Comparison of ENCODE assay signal across 8 mouse cellular contexts in the genomic region with DNA sequence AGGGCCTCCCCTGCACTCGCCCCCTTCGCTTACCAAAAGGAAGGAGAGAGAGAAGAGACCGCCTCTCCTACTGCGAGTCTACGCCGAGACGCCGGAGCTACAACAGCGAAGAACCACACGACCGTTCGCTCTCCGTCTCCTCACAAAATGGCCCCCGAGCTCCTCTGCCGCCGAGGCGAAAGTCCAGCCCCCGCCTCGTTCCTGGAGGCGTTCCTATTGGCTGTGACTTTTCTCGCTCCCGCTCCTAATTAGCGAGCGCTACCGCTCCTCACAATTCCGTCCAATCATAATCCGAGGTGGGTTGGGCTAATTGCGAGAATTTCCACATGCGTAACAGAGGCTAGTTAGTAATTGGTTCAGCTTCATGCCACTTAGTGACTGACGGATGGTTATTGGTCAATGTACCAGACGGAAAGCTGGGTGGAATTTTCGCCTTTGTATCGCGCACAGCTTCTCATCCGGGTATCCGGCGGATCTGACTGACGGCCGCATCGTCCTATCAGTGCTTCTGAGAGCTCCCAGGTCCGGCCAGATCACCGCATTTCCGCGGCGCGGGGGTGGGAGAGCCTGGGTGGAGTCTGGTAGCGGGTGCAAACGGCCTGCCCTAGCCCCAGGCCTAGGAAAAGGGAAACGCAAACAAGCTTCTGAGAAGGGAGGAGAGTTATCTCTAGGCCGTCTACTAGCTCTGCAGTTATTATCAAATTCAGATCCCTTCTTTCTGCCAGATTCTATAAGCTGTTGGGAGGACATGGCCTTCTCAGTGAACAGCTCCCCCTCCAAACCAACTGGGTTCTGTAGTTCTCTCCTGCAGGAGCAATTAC. TPM values are rescaled to one million over a fixed set of nuclear protein-coding genes. Genes with fewer than 3 reads are reported as not detected.
DNase-seq lines count a peak whose midpoint lies in the region; ATAC-seq and TF ChIP-seq lines count a peak whose summit lies in the region.

A gene (minus strand): TSS at position 173 of the 821 bp plus-strand sequence.

- peaks cover 38% of the 10 kb centered on the region for H3K79me2 ChIP-seq in MEL (ENCODE audit: control insufficient read depth, insufficient read depth, low read length, poor library complexity)

- peak; percentile 63 to 89 for TF ChIP-seq POLR2A in MEL (IDR thresholded peaks at IDR 0.05; ENCODE audit: control insufficient read depth in 1 of 2, insufficient read depth in 1 of 2, low read depth in 1 of 2, low read length in 2 of 2, poor library complexity in 1 of 2)
- TF ChIP-seq POLR2A in cerebellum, adult 2 months (IDR thresholded peaks at IDR 0.05; ENCODE audit: borderline replicate concordance, insufficient read depth, low read length): peak; percentile 96

- no peak for TF ChIP-seq CTCF in MEL (IDR thresholded peaks at IDR 0.05 in 2 of 3, conservative IDR thresholded peaks at IDR 0.05 in 1 of 3; ENCODE audit: control insufficient read depth in 1 of 3, insufficient read depth in 1 of 3, low read depth in 2 of 3, low read length in 3 of 3, poor library complexity in 1 of 3, severe bottlenecking in 1 of 3)
- no peak for TF ChIP-seq CTCF in cerebellum, adult 2 months (IDR thresholded peaks at IDR 0.05; ENCODE audit: borderline replicate concordance, insufficient read depth, low read depth, low read length)
- TF ChIP-seq CTCF in forebrain, postnatal 0 days (IDR thresholded peaks at IDR 0.05; ENCODE audit: low read depth): no peak

- peak; percentile 47 to 64; a peak in 3 of 4 replicates for TF ChIP-seq EP300 in MEL (IDR thresholded peaks at IDR 0.05; ENCODE audit: low read depth in 1 of 2, low read length in 2 of 2)

- H3K4me3 ChIP-seq in MEL (ENCODE audit: control insufficient read depth in 1 of 2, insufficient read depth in 1 of 2, low read depth in 2 of 2, low read length in 2 of 2): peak within 1 kb of the TSS; percentile 81 to 89
- peak within 1 kb of the TSS; percentile 89 for H3K4me3 ChIP-seq in cerebellum, adult 2 months (replicated peaks; ENCODE audit: insufficient read depth, low read depth, low read length)
- H3K4me3 ChIP-seq in forebrain, postnatal 0 days (ENCODE audit: low read depth, low read length): peak within 1 kb of the TSS; percentile 79
- H3K4me3 ChIP-seq in lung, embryonic 15.5 days: peak within 1 kb of the TSS; percentile 57

- H3K4me2 ChIP-seq in forebrain, postnatal 0 days (ENCODE audit: low read depth): peak within 1 kb of the TSS; percentile 62
- H3K4me2 ChIP-seq in lung, embryonic 15.5 days: peak within 1 kb of the TSS; percentile 72

- peaks cover 8 to 33% of the 10 kb centered on the region in 2 experiments for H3K36me3 ChIP-seq in MEL (ENCODE audit: control insufficient read depth in 1 of 2, insufficient read depth in 2 of 2, low read length in 2 of 2)
- no peaks in the 10 kb centered on the region for H3K36me3 ChIP-seq in forebrain, postnatal 0 days (ENCODE audit: insufficient read depth)
- H3K36me3 ChIP-seq in lung, embryonic 15.5 days: no peaks in the 10 kb centered on the region; the same call in 1 of the 2 replicates

- DNase-seq in MEL (ENCODE audit: low read depth, low spot score): peak; percentile 100
- DNase-seq in cerebellum, adult 2 months: peak; percentile 100
- DNase-seq in forebrain, postnatal 0 days: peak; percentile 100
- DNase-seq in heart, postnatal 4 days: peak; percentile 100
- DNase-seq in layer of hippocampus, adult 8-10 months (ENCODE audit: low spot score in 2 of 2): peak; percentile 100
- peak; percentile 100 for DNase-seq in ovary, adult 18-20 months (ENCODE audit: low spot score)
- DNase-seq in thymus, postnatal 0 days (ENCODE audit: low spot score): peak; percentile 100

- no peaks in the 10 kb centered on the region for H3K9me3 ChIP-seq in MEL (replicated peaks; ENCODE audit: insufficient read depth, low read length)
- no peaks in the 10 kb centered on the region for H3K9me3 ChIP-seq in forebrain, postnatal 0 days (ENCODE audit: low read length)
- H3K9me3 ChIP-seq in lung, embryonic 15.5 days: no peaks in the 10 kb centered on the region

- H3K27ac ChIP-seq in MEL (ENCODE audit: control insufficient read depth, low read depth, low read length): peak within 1 kb of the TSS; percentile 98
- H3K27ac ChIP-seq in cerebellum, adult 2 months (ENCODE audit: insufficient read depth, low read length): peak within 1 kb of the TSS; percentile 85
- H3K27ac ChIP-seq in forebrain, postnatal 0 days (ENCODE audit: low read depth, low read length): peak within 1 kb of the TSS; percentile 98
- peak within 1 kb of the TSS; percentile 90 for H3K27ac ChIP-seq in lung, embryonic 15.5 days

- peak; percentile 97 for ATAC-seq in forebrain, postnatal 0 days
- ATAC-seq in lung, embryonic 15.5 days (ENCODE audit: borderline replicate concordance, extremely low read depth, low FRiP score, low TSS enrichment): peak; percentile 98

- no peaks in the 10 kb centered on the region for H3K27me3 ChIP-seq in MEL (ENCODE audit: control insufficient read depth in 1 of 2, insufficient read depth in 2 of 2, low read length in 2 of 2)
- H3K27me3 ChIP-seq in cerebellum, adult 2 months (ENCODE audit: control insufficient read depth, insufficient read depth, low read length): no peaks in the 10 kb centered on the region
- no peaks in the 10 kb centered on the region for H3K27me3 ChIP-seq in forebrain, postnatal 0 days (ENCODE audit: insufficient read depth, low read length)
- no peaks in the 10 kb centered on the region for H3K27me3 ChIP-seq in lung, embryonic 15.5 days

- no peak for TF ChIP-seq RAD21 in MEL (IDR thresholded peaks at IDR 0.05; ENCODE audit: low read depth, low read length)

- H3K4me1 ChIP-seq in MEL (ENCODE audit: control insufficient read depth in 1 of 2, insufficient read depth in 2 of 2, low read length in 2 of 2): peaks cover 9 to 17% of the 10 kb centered on the region in 2 experiments
- H3K4me1 ChIP-seq in cerebellum, adult 2 months (ENCODE audit: control insufficient read depth, insufficient read depth, low read length): peaks cover under 1% of the 10 kb centered on the region; the same call in 1 of the 2 replicates
- H3K4me1 ChIP-seq in forebrain, postnatal 0 days (ENCODE audit: insufficient read depth): peaks cover 18% of the 10 kb centered on the region
- peaks cover 44% of the 10 kb centered on the region for H3K4me1 ChIP-seq in lung, embryonic 15.5 days

- WGBS in cerebellum, adult 2 months: under 1% methylated on average over 50 of the region's 50 CpGs
- WGBS in forebrain, postnatal 0 days: 1% methylated on average over 50 of the region's 50 CpGs
- WGBS in lung, embryonic 15.5 days: under 1% methylated on average over 48 of the region's 50 CpGs

- H3K9ac ChIP-seq in MEL (ENCODE audit: control insufficient read depth, low read depth, low read length, poor library complexity, severe bottlenecking): peak within 1 kb of the TSS; percentile 89
- H3K9ac ChIP-seq in forebrain, postnatal 0 days: peak within 1 kb of the TSS; percentile 98
- H3K9ac ChIP-seq in lung, embryonic 15.5 days: peak within 1 kb of the TSS; percentile 80

TF ChIP-seq in MEL, 35 proteins besides CTCF, POLR2A, EP300 and RAD21 (continues in another document):
- TF ChIP-seq SMC3 (IDR thresholded peaks at IDR 0.05; ENCODE audit: low read depth, low read length) (no peak), MEF2A (IDR thresholded peaks at IDR 0.05; ENCODE audit: extremely low read depth, insufficient replicate concordance, low read depth, low read length, poor library complexity, severe bottlenecking) (no peak), KAT2A (conservative IDR thresholded peaks at IDR 0.05; ENCODE audit: low read depth, low read length) (peak; percentile 62), USF1 (IDR thresholded peaks at IDR 0.05; ENCODE audit: low read depth, low read length) (no peak), MAFK (IDR thresholded peaks at IDR 0.05; ENCODE audit: borderline replicate concordance, low read depth, low read length) (no peak), TBP (IDR thresholded peaks at IDR 0.05; ENCODE audit: low read depth, low read length) (peak; percentile 82), HCFC1 (IDR thresholded peaks at IDR 0.05; ENCODE audit: low read depth, low read length) (peak; percentile 88), NRF1 (IDR thresholded peaks at IDR 0.05; ENCODE audit: insufficient read depth, low read depth, low read length, poor library complexity, severe bottlenecking) (peak; percentile 61), POLR2AphosphoS2 (IDR thresholded peaks at IDR 0.05; ENCODE audit: low read length) (peak; percentile 91), ZKSCAN1 (IDR thresholded peaks at IDR 0.05; ENCODE audit: low read depth, low read length) (no peak), NELFE (IDR thresholded peaks at IDR 0.05; ENCODE audit: low read depth, low read length) (peak; percentile 86), GABPA (IDR thresholded peaks at IDR 0.05; ENCODE audit: low read depth, low read length) (no peak), RCOR1 (IDR thresholded peaks at IDR 0.05; ENCODE audit: low read depth, low read length) (peak; percentile 57), UBTF (IDR thresholded peaks at IDR 0.05; ENCODE audit: borderline replicate concordance, insufficient read depth, low read depth, low read length) (no peak), TCF12 (IDR thresholded peaks at IDR 0.05; ENCODE audit: low read depth, low read length) (peak; percentile 72), SIN3A (IDR thresholded peaks at IDR 0.05; ENCODE audit: low read length) (peak; percentile 78), ZNF384 (IDR thresholded peaks at IDR 0.05; ENCODE audit: low read depth, low read length) (peak; percentile 5; the same call in 1 of the 2 replicates), MAX (IDR thresholded peaks at IDR 0.05; ENCODE audit: low read length) (peak; percentile 75), ELF1 (IDR thresholded peaks at IDR 0.05; ENCODE audit: low read depth, low read length) (peak; percentile 83), POLR2AphosphoS5 (IDR thresholded peaks at IDR 0.05; ENCODE audit: borderline replicate concordance, low read depth, low read length) (peak; percentile 92; the same call in 1 of the 2 replicates), CHD2 (IDR thresholded peaks at IDR 0.05; ENCODE audit: low read length) (peak; percentile 94), ZMIZ1 (IDR thresholded peaks at IDR 0.05; ENCODE audit: low read depth, low read length) (peak; percentile 95)

RNA-seq across cellular contexts. Expression of the gene that starts here (rescaled TPM):
- total RNA-seq in MEL (2012; rRNA removed): 272 and 346 TPM in 2 replicates
- 1,000 to 10,000 TPM in 1 of 2 experiments, 100 to 1,000 TPM in 1; 626 to 3,096 TPM for polyA plus RNA-seq in MEL (2012; ENCODE audit: insufficient read depth in 1 of 2, insufficient read length in 2 of 2, low read depth in 1 of 2, low replicate concordance in 2 of 2, missing spikeins in 1 of 2)
- 254 and 281 TPM in 2 replicates for polyA plus RNA-seq in cerebellum, adult 2 months (2012; rRNA removed)
- 96.3 and 105 TPM in 2 replicates for total RNA-seq in forebrain, postnatal 0 days (2014; rRNA removed)
- polyA plus RNA-seq in forebrain, postnatal 0 days (2015; fragmentation: Nextera tagmentation; extraction: Ambion mirVana): 323 and 368 TPM in 2 replicates
- 100 to 1,000 TPM; 183 to 190 TPM for total RNA-seq in heart, postnatal 4 days (2021)
- total RNA-seq in layer of hippocampus, adult 8-10 months (2022): 100 to 1,000 TPM; 197 to 271 (median 244) TPM
- polyA plus RNA-seq in lung, embryonic 15.5 days (2015; fragmentation: Nextera tagmentation; extraction: Ambion mirVana): 645 and 674 TPM in 2 replicates
- polyA plus RNA-seq in thymus, postnatal 0 days (2015; fragmentation: Nextera tagmentation; extraction: Ambion mirVana): 536 and 645 TPM in 2 replicates

Comparison
In these comparisons a context has a peak if more than half of its experiments do, and no peak if none do; other contexts are left out.
1. Peak in every context shown above with its lines: DNase-seq, ATAC-seq, H3K4me3 ChIP-seq and H3K27ac ChIP-seq.